Mouse (Mus musculus) ES-E14 (cell line): ENCODE measurements around the gene H2-Aa. TPM values are rescaled to one million over a fixed set of nuclear protein-coding genes. Genes with fewer than 3 reads are reported as not detected.

Experiments
- DNase-seq: peaks from one replicate; pipeline ENCODE4 v3.0.0-alpha.2; 2013; ENCODE audit warnings: low read depth, low spot score
- H3K27ac ChIP-seq: 2 replicates; pipeline ENCODE4 v1.5.1; 2012; ENCODE audit warnings: low read depth, mild to moderate bottlenecking, low read length, moderate library complexity, mixed read lengths; ENCODE audit not compliant: poor library complexity, insufficient read depth, severe bottlenecking
- H3K36me3 ChIP-seq: 2 replicates; pipeline ENCODE4 v1.6.1; 2012; ENCODE audit warnings: mild to moderate bottlenecking, low read length, moderate library complexity, mixed read lengths; ENCODE audit not compliant: control insufficient read depth, poor library complexity, insufficient read depth, severe bottlenecking
- H3K4me1 ChIP-seq, 2 experiments: fragments of 150-350 bp in 1 of 2; sonication (generic) in 1 of 2; 2 replicates each; pipeline ENCODE4 v1.6.1; 2012; ENCODE audit warnings: low read length in 2 of 2, mild to moderate bottlenecking in 1 of 2, mixed read lengths in 1 of 2; ENCODE audit not compliant: control insufficient read depth in 2 of 2, insufficient read depth in 2 of 2, poor library complexity in 1 of 2
- H3K4me3 ChIP-seq, 2 experiments: fragments of 150-350 bp in 1 of 2; sonication (generic) in 1 of 2; 2 replicates each; pipeline ENCODE4 v1.5.1; 2012; ENCODE audit warnings: low read length in 2 of 2, low read depth in 1 of 2, mild to moderate bottlenecking in 1 of 2, mixed read lengths in 1 of 2; ENCODE audit not compliant: insufficient read depth in 1 of 2, poor library complexity in 1 of 2, severe bottlenecking in 1 of 2
- H3K9ac ChIP-seq: 2 replicates; pipeline ENCODE4 v1.6.1; 2012; ENCODE audit warnings: low read depth, mild to moderate bottlenecking, low read length, mixed read lengths; ENCODE audit not compliant: poor library complexity, insufficient read depth, severe bottlenecking
- H3K9me3 ChIP-seq: fragments of 150-350 bp; sonication (generic); 2 replicates; pipeline ENCODE4 v1.6.1; 2012; ENCODE audit warnings: low read depth, mild to moderate bottlenecking, low read length; ENCODE audit not compliant: control insufficient read depth, insufficient read depth
- CHD2 ChIP-seq: IDR thresholded peaks from 2 replicates; pipeline ENCODE4 v1.6.1; 2014; ENCODE audit warnings: mild to moderate bottlenecking, low read depth, low read length, inconsistent platforms
- HCFC1 ChIP-seq: IDR thresholded peaks from 2 replicates; pipeline ENCODE4 v1.6.1; 2012; ENCODE audit warnings: low read length, inconsistent platforms, borderline replicate concordance; ENCODE audit not compliant: insufficient read depth
- MAFK ChIP-seq: IDR thresholded peaks from 2 replicates; pipeline ENCODE4 v1.6.1; 2014; ENCODE audit warnings: mild to moderate bottlenecking, low read depth, low read length, inconsistent platforms; ENCODE audit not compliant: insufficient read depth
- ZC3H11A ChIP-seq: IDR thresholded peaks from 2 replicates; pipeline ENCODE4 v1.6.1; 2012; ENCODE audit warnings: low read depth, mild to moderate bottlenecking, inconsistent platforms, low read length, borderline replicate concordance
- ZNF384 ChIP-seq: IDR thresholded peaks from 2 replicates; pipeline ENCODE4 v1.6.1; 2012; ENCODE audit warnings: low read depth, low read length, inconsistent platforms
- in situ Hi-C, 2 experiments: fragments of 600-800 bp; cut with MboI; formaldehyde crosslinking; loops; one replicate each; pipeline ENCODE4 v1.15.1; 2025; ENCODE audit warnings: low sequenced_read_pairs in 2 of 2, inconsistent platforms in 1 of 2; ENCODE audit not compliant: unreplicated experiment in 2 of 2
- total RNA-seq: library from RNA; depleted of rRNA; stranded (reverse); fragments of 300-350 nt; gene quantifications from 2 replicates; pipeline ENCODE4 v1.2.3, GENCODE M21; 2012

The H2-Aa gene
- total RNA-seq, 1 experiment: 1.6 TPM

DNA sequence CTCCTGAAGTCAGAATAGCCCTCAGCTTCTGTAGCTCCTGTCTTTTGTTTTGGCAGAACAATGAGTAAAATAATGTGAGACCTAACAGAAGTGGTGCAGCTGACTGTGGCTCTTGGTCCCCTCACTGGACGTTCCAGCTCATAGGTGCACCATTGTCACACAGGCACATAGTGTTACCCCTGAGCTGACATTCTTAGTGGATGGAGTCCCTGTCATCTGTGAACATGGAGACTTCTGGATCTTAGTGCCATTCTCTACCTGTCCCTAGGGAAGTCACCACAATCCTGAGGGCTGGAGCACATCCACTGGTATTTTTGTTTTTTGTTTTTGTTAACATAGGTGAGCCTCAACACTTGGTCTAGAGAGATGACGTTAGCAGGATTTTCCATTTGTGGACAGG, 16.7 kb downstream of the H2-Aa start:
- Histone ChIP-seq H3K4me1 (no peaks in the 10 kb centered on the region), H3K36me3 (no peaks in the 10 kb centered on the region), H3K4me3 (no peak overlapping the region), H3K9ac (no peak overlapping the region), H3K27ac (no peak overlapping the region), H3K9me3 (no peaks in the 10 kb centered on the region)
- TF ChIP-seq ZC3H11A (no peak), HCFC1 (no peak), ZNF384 (no peak), CHD2 (no peak), MAFK (no peak)
- DNase-seq: no peak
- in situ Hi-C loops: no loop called here

GRCm38 (mm10) chr17:34270230-34270629, 17.4 kb downstream of the H2-Aa start:
- no peak overlapping the region for H3K4me3 ChIP-seq
- H3K27ac ChIP-seq: no peak overlapping the region
- no peak for DNase-seq
- in situ Hi-C loops: no loop called here
- TF ChIP-seq ZNF384: no peak
- H3K9me3 ChIP-seq: no peaks in the 10 kb centered on the region
- H3K36me3 ChIP-seq: no peaks in the 10 kb centered on the region
- H3K9ac ChIP-seq: no peak overlapping the region
- H3K4me1 ChIP-seq: no peaks in the 10 kb centered on the region

DNA sequence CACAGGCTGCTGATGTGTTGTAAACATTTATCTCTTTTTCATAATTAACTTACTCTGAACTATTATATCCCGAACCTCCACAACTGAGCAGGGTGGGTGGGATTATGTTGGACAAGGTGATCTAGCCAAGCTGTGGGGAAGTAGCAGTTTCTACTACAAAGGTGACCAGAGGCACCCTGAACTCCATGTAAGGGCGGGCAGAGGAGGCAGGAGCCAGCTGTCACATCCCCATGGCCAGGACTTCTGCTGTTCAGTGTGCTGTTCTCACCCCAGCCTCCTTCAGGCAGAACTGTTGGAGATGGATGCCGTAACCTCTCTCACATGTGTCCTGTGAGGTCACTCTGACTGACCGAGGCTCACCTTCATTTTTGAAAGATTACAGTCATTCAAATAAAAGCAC, 17.8 kb downstream of the H2-Aa start:
- Histone ChIP-seq H3K4me1 (no peaks in the 10 kb centered on the region), H3K27ac (no peak overlapping the region), H3K36me3 (no peaks in the 10 kb centered on the region), H3K9ac (no peak overlapping the region), H3K4me3 (no peak overlapping the region), H3K9me3 (no peaks in the 10 kb centered on the region)
- in situ Hi-C loops: no loop called here
- no peak for DNase-seq
- TF ChIP-seq MAFK: no peak
- no peak for TF ChIP-seq ZC3H11A
- TF ChIP-seq CHD2: no peak
- TF ChIP-seq HCFC1: no peak
- TF ChIP-seq ZNF384: no peak

DNA sequence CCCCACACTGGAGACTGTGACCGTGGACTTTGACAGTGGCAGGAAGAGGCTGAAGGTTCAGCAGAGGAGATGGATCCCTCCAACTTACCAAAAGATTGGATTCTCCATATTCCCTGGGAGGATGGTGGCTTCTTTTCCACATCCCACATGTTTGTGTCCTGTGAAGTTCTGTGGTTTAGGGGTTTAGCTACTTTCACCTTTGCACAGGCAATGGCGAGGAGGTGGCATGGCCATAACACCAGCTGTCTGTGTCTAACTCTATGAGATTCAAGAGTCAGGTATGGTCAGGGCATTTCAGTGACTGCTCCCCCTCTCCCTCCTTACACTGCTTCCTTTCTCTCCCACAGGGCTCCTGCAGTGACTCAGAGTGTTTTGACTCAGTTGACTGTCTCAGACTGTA, 18.9 kb downstream of the H2-Aa start:
- Histone ChIP-seq H3K36me3 (no peaks in the 10 kb centered on the region), H3K4me1 (peaks cover 0 to 2% of the 10 kb centered on the region in 2 experiments; a peak in 1 of 4 replicates), H3K4me3 (no peak overlapping the region), H3K9me3 (no peaks in the 10 kb centered on the region), H3K9ac (no peak overlapping the region), H3K27ac (no peak overlapping the region)
- TF ChIP-seq ZNF384: no peak
- no peak for TF ChIP-seq ZC3H11A
- no peak for TF ChIP-seq MAFK
- TF ChIP-seq HCFC1: no peak
- TF ChIP-seq CHD2: no peak
- no peak for DNase-seq
- in situ Hi-C loops: no loop called here

DNA sequence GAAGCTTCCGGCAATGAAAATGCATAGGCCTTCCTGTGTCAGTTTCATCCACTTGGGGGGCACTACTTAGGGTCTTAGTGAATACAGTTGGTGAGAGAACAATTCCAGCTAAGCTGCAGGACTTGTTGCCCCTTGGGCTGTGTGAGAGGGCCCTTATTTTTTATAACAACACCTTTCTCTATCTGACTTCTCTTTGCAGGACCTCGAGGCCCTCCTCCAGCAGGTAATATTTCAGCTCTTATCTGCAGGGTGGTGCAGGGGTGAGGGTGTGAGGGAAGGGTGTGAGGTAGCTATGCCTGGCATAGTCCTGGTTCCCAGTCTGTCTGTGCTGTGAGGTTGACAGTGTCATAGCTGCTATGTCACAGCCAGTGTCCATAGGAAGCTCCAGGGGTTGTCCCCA, 19.4 kb downstream of the H2-Aa start:
- no peak overlapping the region for H3K4me3 ChIP-seq
- peaks cover 0 to 2% of the 10 kb centered on the region in 2 experiments; a peak in 1 of 4 replicates for H3K4me1 ChIP-seq
- H3K9me3 ChIP-seq: no peaks in the 10 kb centered on the region
- no peak overlapping the region for H3K27ac ChIP-seq
- in situ Hi-C loops: no loop called here
- no peak overlapping the region for H3K9ac ChIP-seq
- no peaks in the 10 kb centered on the region for H3K36me3 ChIP-seq
- DNase-seq: no peak
- no peak for TF ChIP-seq HCFC1
